Mouse (Mus musculus): ENCODE data around the gene Adgre5. TPM values are rescaled to one million over a fixed set of nuclear protein-coding genes. Genes with fewer than 3 reads are reported as not detected.

Adgre5 gene
- total RNA-seq, 4 experiments from 2014 or later: 21.8 to 45.5 (median 35.2) TPM

GRCm38 (mm10) chr8:83749265-83749664, 8.1 kb upstream of the Adgre5 start:
- DNase-seq: no peak

GRCm38 (mm10) chr8:83748708-83749107, 7.6 kb upstream of the Adgre5 start:
- no peak for DNase-seq

DNA sequence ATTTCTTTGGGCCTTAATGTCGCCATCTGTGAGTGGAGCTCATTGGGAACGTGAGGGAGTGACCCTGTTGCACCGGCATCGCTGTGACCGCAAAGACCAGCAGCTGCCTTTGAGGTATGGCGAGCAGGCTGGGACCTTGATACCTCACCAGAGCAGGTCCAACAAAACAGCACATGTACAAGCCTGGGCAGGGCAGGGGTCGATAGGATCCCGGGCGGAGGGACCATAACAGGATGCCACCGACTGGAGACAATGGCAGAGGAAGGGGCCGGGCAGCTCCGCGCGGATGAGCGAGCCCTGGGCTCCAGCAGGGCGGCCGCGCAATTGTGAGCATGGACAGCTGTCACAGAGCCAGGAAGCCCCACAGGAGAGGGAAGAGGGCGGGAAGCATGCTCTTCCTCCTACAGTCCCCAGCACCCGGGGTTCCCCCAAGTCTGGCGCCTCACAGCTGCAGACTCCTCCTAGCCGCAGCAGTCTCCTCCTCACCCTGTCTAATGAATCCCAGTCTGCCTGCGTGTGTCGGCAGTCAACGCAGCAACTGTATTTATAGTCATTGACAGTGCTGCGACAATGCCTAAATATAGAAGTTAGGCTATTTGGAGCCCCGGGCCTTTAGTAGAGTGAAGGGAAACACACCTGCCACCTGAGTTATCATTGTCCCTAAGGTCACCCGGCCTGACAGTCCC, 6.7 kb upstream of the Adgre5 start:
- peak; percentile 34 for DNase-seq

- DNase-seq: no peak
Observed at GRCm38 (mm10) chr8:83744070-83744469, 2.9 kb upstream of the Adgre5 start.

GRCm38 (mm10) chr8:83742968-83743367, 1.8 kb upstream of the Adgre5 start:
- no peak for DNase-seq

DNA sequence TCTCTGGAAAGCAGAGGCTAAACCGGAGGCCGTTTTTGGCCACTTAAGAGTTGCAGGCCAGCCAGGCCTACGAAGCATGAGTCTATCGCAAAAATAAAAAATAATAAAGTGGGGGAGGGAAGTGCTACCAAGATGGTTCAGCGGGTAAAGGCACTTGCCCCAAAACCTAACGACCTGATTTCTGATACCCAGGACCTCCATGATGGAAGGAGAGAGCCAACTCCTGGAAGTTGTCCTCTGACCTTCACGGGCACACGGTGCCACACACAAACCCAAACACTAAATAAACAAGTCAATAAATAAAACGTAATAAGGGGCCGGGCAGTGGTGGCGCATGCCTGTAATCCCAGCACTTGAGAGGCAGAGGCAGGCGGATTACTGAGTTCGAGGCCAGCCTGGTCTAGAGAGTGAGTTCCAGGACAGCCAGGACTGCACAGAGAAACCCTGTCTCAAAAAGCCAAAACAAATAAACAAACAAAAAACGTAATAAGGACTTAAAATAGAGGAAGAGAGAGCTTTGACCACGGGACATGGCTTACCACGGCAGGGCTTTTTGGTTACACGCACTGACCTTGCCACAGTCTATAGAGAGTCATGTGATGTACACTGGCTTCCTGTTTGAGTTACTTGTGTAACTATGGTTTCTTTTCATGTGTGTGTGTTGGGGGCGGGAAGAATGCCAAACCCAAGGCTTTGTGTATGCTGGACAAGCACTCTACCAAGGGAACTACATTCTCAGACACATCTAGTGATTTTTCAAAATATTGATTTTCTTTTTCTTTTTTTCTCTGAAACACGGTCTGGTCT, 926 bp upstream of the Adgre5 start:
- no peak for DNase-seq

DNA sequence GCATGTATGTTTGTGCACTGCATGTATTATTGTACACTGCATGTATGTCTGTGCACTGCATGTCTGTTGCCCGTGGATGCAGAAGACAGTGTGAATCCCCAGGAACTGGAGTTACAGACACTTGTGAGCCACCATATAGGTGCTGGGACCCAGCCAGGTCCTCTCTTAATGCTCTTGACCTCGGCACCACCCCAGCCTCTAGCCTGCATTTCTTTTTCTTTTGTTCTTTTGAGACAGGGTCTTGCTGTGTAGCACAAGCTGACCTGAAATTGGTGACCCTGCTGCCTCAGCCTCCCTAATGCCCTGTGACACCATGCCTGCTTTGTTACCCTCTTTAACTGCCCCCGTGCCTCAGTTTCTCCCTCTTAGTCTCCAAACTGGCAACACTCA, 545 bp downstream of the Adgre5 start:
- no peak for DNase-seq

DNA sequence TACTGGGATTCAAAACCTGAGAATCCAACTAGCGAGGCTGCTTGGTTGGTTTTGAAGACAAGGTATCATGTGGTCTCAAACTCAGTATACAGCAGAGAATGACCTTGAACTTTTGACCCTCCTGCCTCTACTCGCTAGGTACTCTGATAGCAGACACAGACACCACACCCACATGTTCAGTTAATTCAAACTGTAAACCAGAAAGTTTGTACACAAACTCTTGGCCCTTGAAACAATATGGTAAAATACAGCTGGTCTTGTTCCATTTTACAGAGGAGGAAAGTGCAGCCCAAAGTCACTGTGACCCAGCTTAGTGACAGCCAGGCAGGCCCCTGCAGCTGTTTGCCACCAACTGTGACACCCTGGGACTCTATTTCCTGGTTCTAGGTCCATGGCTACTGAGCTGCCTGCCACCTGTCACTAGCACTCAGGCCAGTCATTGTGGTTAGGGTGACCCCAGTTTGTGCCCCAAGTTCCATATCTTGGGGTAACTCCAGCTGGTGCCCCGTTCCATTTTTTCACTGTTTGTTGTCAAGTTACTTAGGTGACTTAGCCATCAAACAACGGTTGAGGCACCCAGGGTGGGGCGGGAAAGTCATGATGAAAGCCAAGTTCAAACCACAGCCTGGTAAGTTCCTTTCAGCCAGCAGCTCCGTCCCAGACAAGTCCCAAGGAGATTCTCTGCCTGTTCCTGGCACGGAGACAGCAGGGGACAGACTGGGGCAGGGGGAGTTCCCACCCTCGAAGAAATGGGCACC, 1.2 kb downstream of the Adgre5 start:
- no peak for DNase-seq

DNA sequence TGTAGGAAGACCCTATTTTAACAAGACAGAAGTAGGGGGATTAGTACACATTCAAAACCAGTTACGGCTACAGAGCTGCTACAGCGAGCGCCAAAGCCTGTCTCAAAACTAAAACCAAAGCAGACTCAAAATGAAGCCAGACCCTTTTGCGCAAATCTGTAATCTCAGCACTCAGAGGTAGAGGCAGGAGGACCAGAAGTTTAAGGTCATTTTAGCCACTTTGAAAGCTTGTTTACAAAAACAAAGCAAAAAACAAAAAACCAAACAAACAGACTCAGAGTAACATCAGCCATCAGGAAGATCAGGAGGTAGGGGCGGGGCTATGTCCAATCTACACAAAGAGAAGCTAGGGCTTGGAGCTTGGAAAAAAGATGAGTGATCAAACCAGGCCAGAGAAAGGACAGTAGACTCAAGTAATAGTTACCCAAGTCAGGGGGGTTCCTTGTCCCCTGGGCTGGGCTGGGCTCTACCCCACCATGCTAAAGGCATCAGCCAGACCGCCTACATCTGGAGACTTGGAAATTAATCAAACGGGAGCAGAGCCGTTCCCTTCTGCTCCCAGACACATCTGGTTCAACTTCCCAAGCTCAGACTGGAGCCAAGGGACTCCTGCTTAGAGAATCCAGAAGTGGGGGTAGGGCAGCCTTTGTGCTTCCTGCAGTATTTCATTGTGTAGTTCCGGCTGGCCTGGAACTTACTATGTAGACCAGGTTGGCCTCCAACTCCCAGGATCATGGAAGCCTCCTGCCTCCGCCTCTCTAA, 2.0 kb downstream of the Adgre5 start:
- DNase-seq: no peak

- no peak for DNase-seq
Observed at GRCm38 (mm10) chr8:83737852-83738562, 3.1 kb downstream of the Adgre5 start.

GRCm38 (mm10) chr8:83737346-83737745, 3.8 kb downstream of the Adgre5 start:
- no peak for DNase-seq

DNA sequence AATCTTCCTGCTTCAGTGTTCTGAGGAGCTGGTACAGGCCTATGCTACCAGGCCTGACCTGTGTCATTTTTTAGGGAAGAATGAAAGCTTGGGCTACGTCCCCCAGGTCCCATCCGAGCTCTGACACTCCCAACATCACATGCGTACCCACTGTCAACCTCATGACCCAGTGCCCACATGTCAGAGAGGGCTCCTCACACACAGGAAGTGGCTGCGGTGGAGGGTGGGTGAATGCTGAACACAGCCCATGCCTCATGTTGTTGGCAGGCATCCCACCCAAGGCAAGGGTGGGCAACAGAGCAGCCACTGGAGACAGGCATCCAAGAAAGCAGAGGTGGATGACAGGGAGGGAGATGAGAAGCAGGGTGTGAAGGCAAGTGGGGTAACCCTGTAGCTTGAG, 4.4 kb downstream of the Adgre5 start:
- no peak for DNase-seq

DNA sequence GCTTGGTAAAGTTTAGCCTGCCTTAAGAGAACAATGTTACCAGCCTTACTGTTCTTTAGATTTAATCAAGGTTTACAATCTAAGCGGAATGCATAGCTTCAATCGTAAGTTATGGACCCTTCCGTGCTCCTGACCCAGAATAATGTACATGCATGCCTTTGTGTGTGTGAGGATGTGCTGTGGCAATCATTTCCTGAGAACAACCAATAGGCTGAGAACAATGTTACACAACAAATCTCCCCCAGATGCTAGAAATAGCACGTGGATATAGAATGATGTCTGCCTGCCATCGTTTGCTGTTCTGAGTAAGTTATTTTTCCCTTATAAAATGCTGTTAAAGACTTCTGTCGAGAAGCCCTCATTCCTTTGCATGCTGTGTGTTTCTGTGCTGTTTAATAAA, 8.2 kb downstream of the Adgre5 start:
- DNase-seq: no peak

DNA sequence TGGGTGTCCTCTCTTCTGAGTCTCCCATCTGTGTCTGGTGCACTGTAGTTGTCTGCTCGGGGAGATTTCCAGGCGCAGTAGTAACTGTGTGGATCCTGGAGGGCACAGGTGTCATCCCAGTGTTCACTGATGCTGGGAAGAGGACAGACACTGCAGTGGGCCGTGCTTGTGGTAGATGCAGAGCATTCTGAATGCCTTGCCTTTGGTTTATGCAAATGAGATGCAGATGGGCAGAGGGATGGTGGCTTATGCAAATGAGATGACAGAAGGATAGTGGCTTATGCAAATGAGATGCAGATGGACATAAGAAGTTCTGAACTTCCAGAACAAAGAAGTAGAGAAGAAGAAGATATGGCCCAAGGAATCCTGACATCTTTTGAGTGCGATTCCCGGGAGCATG, 9.2 kb downstream of the Adgre5 start:
- no peak for DNase-seq

- no peak for DNase-seq
Observed at GRCm38 (mm10) chr8:83729009-83729807, 11.9 kb downstream of the Adgre5 start.

DNA sequence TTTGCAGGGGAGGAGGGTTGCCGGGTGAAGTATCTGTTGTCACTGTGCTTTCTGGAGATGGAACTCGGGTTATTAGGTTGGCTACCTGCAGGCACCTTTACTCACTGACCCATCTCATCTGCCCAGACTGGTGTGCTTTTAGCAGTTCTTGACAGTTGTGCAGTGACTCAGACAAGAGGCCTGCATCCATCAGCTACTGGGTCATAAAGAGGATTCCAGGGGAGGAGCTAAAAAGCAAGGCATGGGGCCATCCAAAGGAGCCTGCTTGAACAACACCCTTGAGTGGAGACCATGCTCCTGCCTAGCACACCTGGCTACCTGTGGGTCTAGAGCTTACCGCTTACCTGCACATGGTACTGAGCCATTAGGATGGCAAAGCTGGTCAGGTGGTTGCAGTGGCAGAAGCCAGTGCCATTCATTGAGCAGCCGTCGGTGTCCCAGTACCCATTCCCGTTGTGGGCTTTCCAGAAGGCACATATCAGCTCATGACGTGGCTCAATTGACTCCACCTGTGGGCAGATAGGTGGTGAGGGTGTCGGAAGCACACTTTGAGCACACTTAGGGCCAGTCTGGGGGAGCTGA, 15.5 kb downstream of the Adgre5 start:
- DNase-seq: no peak

GRCm38 (mm10) chr8:83724697-83725482, 16.2 kb downstream of the Adgre5 start:
- DNase-seq: peak; percentile 95

DNA sequence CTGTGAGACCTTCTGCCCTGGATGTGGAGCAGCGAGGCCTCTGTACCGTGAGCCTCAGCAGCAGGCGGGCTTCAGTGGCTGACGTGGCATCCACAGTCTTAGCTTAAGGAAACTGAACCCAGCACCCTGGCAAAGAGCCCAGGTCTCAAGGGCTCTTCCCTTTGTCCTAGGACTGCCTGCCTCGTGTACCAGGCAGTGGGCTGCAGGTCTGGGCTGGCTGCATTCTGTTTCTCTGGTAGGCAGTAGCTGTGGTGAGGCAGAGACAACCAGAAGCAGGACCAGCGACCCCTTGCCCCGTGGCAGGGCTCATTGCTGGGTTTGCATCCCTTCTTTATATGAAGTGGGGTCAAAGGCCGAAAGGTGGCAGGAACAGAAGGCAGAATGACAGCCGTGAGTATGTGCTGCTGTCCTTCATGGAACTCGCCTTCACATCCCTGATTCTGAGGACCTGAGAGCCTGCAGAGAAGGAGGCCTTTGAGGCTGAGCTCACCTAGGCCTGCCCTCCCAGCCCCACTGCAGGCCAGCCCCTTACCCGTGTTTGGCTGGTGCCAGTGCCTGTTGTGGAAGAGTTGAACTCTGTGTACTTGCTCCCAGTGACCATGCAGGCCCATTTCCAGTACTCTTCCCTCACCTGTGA, 17.6 kb downstream of the Adgre5 start:
- no peak for DNase-seq

DNA sequence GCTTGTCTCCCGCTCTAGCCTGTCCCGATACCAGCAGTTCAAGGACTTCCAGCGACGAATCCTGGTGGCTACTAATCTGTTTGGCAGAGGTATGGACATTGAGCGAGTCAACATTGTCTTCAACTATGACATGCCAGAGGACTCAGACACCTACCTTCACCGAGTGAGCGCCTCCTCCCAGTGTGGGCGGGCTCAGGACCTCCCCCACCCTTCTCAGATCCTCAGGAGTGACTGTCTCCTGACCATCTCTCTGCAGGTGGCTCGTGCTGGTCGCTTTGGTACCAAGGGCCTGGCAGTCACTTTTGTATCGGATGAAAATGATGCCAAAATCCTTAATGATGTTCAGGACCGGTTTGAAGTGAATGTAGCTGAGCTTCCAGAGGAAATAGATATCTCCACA, 18.5 kb downstream of the Adgre5 start:
- DNase-seq: no peak

All from adrenal gland, adult 8-10 months (tissue).